ENCODE assay signal across 9 mouse cellular contexts in the genomic region with DNA sequence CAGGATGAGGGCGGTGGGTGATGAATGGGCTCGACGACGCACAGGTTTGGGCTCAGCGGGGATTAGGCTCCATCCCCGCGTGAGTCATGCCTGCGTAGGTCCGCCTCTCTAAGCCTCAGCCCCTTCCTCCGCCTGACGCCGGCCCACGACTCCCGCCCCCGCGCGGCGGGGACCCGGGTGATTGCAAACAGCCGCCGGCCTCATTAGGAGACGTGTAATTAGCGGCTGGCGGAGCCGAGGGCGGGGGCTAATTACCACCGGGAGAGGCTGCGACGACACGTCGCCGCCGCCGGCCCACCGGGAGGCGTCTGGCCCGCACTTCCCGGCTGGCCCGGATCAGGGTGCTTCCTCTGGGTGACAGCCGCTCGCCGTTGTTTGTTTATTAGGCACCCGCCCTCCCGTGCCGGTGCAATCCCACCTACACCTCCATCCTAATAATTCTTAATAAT. TPM values are rescaled to one million over a fixed set of nuclear protein-coding genes. Genes with fewer than 3 reads are reported as not detected.
DNase-seq lines count a peak whose midpoint lies in the region; ATAC-seq and TF ChIP-seq lines count a peak whose summit lies in the region.
"Had no signal": no experiment of that assay in that cellular context is flagged by ENCODE, and none has a peak within 500 bp of the region (broad histone marks: within the 10 kb centered on the region; RNA-seq: fewer than 3 reads in every experiment).

No protein-coding gene starts in this region.

- no peak for TF ChIP-seq CTCF in heart, postnatal 0 days (IDR thresholded peaks at IDR 0.05; ENCODE audit: low read depth)
- no peak for TF ChIP-seq CTCF in liver, embryonic 14.5 days (IDR thresholded peaks at IDR 0.05; ENCODE audit: low read depth)

- no peaks in the 10 kb centered on the region for H3K9me3 ChIP-seq in forebrain, embryonic 14.5 days (replicated peaks; ENCODE audit: control insufficient read depth, low read length)
- H3K9me3 ChIP-seq in heart, postnatal 0 days (replicated peaks; ENCODE audit: control insufficient read depth, low read length) = no peaks in the 10 kb centered on the region
- H3K9me3 ChIP-seq in liver, embryonic 14.5 days (ENCODE audit: control insufficient read depth, low read length) = no peaks in the 10 kb centered on the region

- no peaks in the 10 kb centered on the region for H3K27me3 ChIP-seq in forebrain, embryonic 14.5 days (replicated peaks; ENCODE audit: control insufficient read depth, insufficient read depth, low read length)
- H3K27me3 ChIP-seq in heart, postnatal 0 days (ENCODE audit: control insufficient read depth, insufficient read depth, low read length) = no peaks in the 10 kb centered on the region
- peaks cover 19% of the 10 kb centered on the region for H3K27me3 ChIP-seq in liver, embryonic 14.5 days (ENCODE audit: control insufficient read depth, insufficient read depth, low read length)

- peak overlapping the region; percentile 73 for H3K4me2 ChIP-seq in forebrain, embryonic 14.5 days (ENCODE audit: low read length)
- peak overlapping the region; percentile 81 for H3K4me2 ChIP-seq in heart, postnatal 0 days (ENCODE audit: low read depth, low read length)
- H3K4me2 ChIP-seq in liver, embryonic 14.5 days (ENCODE audit: low read depth) = peak overlapping the region; percentile 75

- peaks cover 11% of the 10 kb centered on the region for H3K36me3 ChIP-seq in forebrain, embryonic 14.5 days (ENCODE audit: control insufficient read depth, insufficient read depth, low read length)
- H3K36me3 ChIP-seq in heart, postnatal 0 days (replicated peaks; ENCODE audit: control insufficient read depth, insufficient read depth, low read length) = peaks cover 6% of the 10 kb centered on the region
- peaks cover 7% of the 10 kb centered on the region for H3K36me3 ChIP-seq in liver, embryonic 14.5 days (replicated peaks; ENCODE audit: control insufficient read depth, insufficient read depth, low read depth)

- H3K4me3 ChIP-seq in forebrain, embryonic 14.5 days (ENCODE audit: low read depth, low read length) = peak overlapping the region; percentile 40
- peak overlapping the region; percentile 50 for H3K4me3 ChIP-seq in heart, postnatal 0 days (ENCODE audit: low read depth, low read length)
- H3K4me3 ChIP-seq in liver, embryonic 14.5 days (ENCODE audit: insufficient read depth in 1 of 2, low read depth in 2 of 2, low read length in 2 of 2) = peak overlapping the region; percentile 49 to 50

- peak overlapping the region; percentile 66 for H3K9ac ChIP-seq in forebrain, embryonic 14.5 days (ENCODE audit: low read length)
- H3K9ac ChIP-seq in heart, postnatal 0 days (replicated peaks; ENCODE audit: low read depth, low read length) = peak overlapping the region; percentile 47
- peak overlapping the region; percentile 43 for H3K9ac ChIP-seq in liver, embryonic 14.5 days (replicated peaks)

- TF ChIP-seq EP300 in heart, postnatal 0 days (IDR thresholded peaks at IDR 0.05; ENCODE audit: low read depth) = no peak
- no peak for TF ChIP-seq EP300 in liver, embryonic 14.5 days (IDR thresholded peaks at IDR 0.05; ENCODE audit: low read depth)

- peak; percentile 42 for DNase-seq in ES-CJ7 (ENCODE audit: low read depth, low spot score)
- DNase-seq in brain, adult 2 months (ENCODE audit: low read depth, low spot score) = peak; percentile 90
- peak; percentile 73 for DNase-seq in forebrain, embryonic 14.5 days (ENCODE audit: low spot score)
- DNase-seq in heart, postnatal 0 days (ENCODE audit: low spot score) = peak; percentile 55
- peak; percentile 59 to 71 for DNase-seq in kidney, postnatal 36 days
- no peak for DNase-seq in liver, embryonic 14.5 days (ENCODE audit: low read depth in 3 of 3, low spot score in 3 of 3)
- peak; percentile 39 to 54 for DNase-seq in natural killer cell, adult 2 months (ENCODE audit: low spot score in 2 of 2)
- peak; percentile 29 for DNase-seq in thymus, postnatal 0 days (ENCODE audit: low spot score)

- peak; percentile 59 for ATAC-seq in forebrain, embryonic 14.5 days
- peak; percentile 37 for ATAC-seq in heart, postnatal 0 days (ENCODE audit: insufficient read depth, low read depth)
- ATAC-seq in liver, embryonic 14.5 days (ENCODE audit: insufficient read depth) = peak; percentile 7; the same call in 1 of the 2 replicates

- under 1% methylated on average over 44 of the region's 45 CpGs for WGBS in forebrain, embryonic 14.5 days
- WGBS in heart, postnatal 0 days = under 1% methylated on average over 45 of the region's 45 CpGs
- WGBS in liver, embryonic 14.5 days (ENCODE audit: insufficient replicate concordance) = under 1% methylated on average over 45 of the region's 45 CpGs

- peak overlapping the region; percentile 63; the same call in 1 of the 2 replicates for H3K27ac ChIP-seq in forebrain, embryonic 14.5 days (ENCODE audit: low read depth, low read length)
- peak overlapping the region; percentile 28 for H3K27ac ChIP-seq in heart, postnatal 0 days (ENCODE audit: low read depth)
- no peak overlapping the region for H3K27ac ChIP-seq in liver, embryonic 14.5 days

- H3K4me1 ChIP-seq in forebrain, embryonic 14.5 days (ENCODE audit: control insufficient read depth, insufficient read depth, low read length) = peaks cover 12% of the 10 kb centered on the region
- 0 out of 2 replicates have a peak, but pooled peaks cover 6% of the 10 kb centered on the region for H3K4me1 ChIP-seq in heart, postnatal 0 days (ENCODE audit: control insufficient read depth, insufficient read depth)
- peaks cover 4 to 12% of the 10 kb centered on the region in 2 experiments; a peak in 3 of 4 replicates for H3K4me1 ChIP-seq in liver, embryonic 14.5 days (replicated peaks; ENCODE audit: control insufficient read depth in 2 of 2, insufficient read depth in 2 of 2, low read length in 1 of 2)

RNA-seq across cellular contexts. Expression of a gene that starts 0.3 kb away (rescaled TPM):
- 101 and 105 TPM in 2 replicates for polyA plus RNA-seq in forebrain, embryonic 14.5 days (2014; fragmentation: Nextera tagmentation; extraction: Ambion mirVana)
- total RNA-seq in heart, postnatal 0 days (2014; rRNA removed; ENCODE audit: low replicate concordance) = 41.1 and 71.6 TPM in 2 replicates
- polyA plus RNA-seq in heart, postnatal 0 days (2015; fragmentation: Nextera tagmentation; extraction: Ambion mirVana) = 57.9 and 65.9 TPM in 2 replicates
- polyA plus RNA-seq in liver, embryonic 14.5 days (2012; rRNA removed) = 45.0 and 55.2 TPM in 2 replicates
- polyA plus RNA-seq in liver, embryonic 14.5 days (2014; fragmentation: Nextera tagmentation; extraction: Ambion mirVana) = 95.5 and 106 TPM in 2 replicates
- 229 and 231 TPM in 2 replicates for polyA plus RNA-seq in thymus, postnatal 0 days (2015; fragmentation: Nextera tagmentation; extraction: Ambion mirVana)

RNA-seq across cellular contexts. Expression of a gene that starts 37.4 kb away (rescaled TPM):
- 64.3 and 75.2 TPM in 2 replicates for polyA plus RNA-seq in forebrain, embryonic 14.5 days (2014; fragmentation: Nextera tagmentation; extraction: Ambion mirVana)
- 76.0 and 82.4 TPM in 2 replicates for total RNA-seq in heart, postnatal 0 days (2014; rRNA removed; ENCODE audit: low replicate concordance)
- polyA plus RNA-seq in heart, postnatal 0 days (2015; fragmentation: Nextera tagmentation; extraction: Ambion mirVana) = 104 and 105 TPM in 2 replicates
- polyA plus RNA-seq in liver, embryonic 14.5 days (2012; rRNA removed) = 84.1 and 97.0 TPM in 2 replicates
- 60.2 and 68.3 TPM in 2 replicates for polyA plus RNA-seq in liver, embryonic 14.5 days (2014; fragmentation: Nextera tagmentation; extraction: Ambion mirVana)
- polyA plus RNA-seq in thymus, postnatal 0 days (2015; fragmentation: Nextera tagmentation; extraction: Ambion mirVana) = 88.3 and 98.7 TPM in 2 replicates

RNA-seq across cellular contexts. Expression of a gene that starts 41.2 kb away (rescaled TPM):
- 7.1 and 10.1 TPM in 2 replicates for polyA plus RNA-seq in forebrain, embryonic 14.5 days (2014; fragmentation: Nextera tagmentation; extraction: Ambion mirVana)
- 0.39 and 4.1 TPM in 2 replicates for total RNA-seq in heart, postnatal 0 days (2014; rRNA removed; ENCODE audit: low replicate concordance)
- 0.78 and 0.96 TPM in 2 replicates for polyA plus RNA-seq in heart, postnatal 0 days (2015; fragmentation: Nextera tagmentation; extraction: Ambion mirVana)
- 0.13 and 0.26 TPM in 2 replicates for polyA plus RNA-seq in liver, embryonic 14.5 days (2012; rRNA removed)
- 0.14 TPM in 1 of 2 replicates, not detected in the other for polyA plus RNA-seq in liver, embryonic 14.5 days (2014; fragmentation: Nextera tagmentation; extraction: Ambion mirVana)
- 0.99 and 1.4 TPM in 2 replicates for polyA plus RNA-seq in thymus, postnatal 0 days (2015; fragmentation: Nextera tagmentation; extraction: Ambion mirVana)
- total RNA-seq: hematopoietic stem cell, adult 5-6 weeks had no signal

RNA-seq across cellular contexts. Expression of a gene that starts 44.1 kb away (rescaled TPM):
- polyA plus RNA-seq in forebrain, embryonic 14.5 days (2014; fragmentation: Nextera tagmentation; extraction: Ambion mirVana) = 55.1 and 60.9 TPM in 2 replicates
- total RNA-seq in heart, postnatal 0 days (2014; rRNA removed; ENCODE audit: low replicate concordance) = 74.1 and 82.7 TPM in 2 replicates
- 111 and 116 TPM in 2 replicates for polyA plus RNA-seq in heart, postnatal 0 days (2015; fragmentation: Nextera tagmentation; extraction: Ambion mirVana)
- 8.2 and 10.3 TPM in 2 replicates for polyA plus RNA-seq in liver, embryonic 14.5 days (2012; rRNA removed)
- 28.4 and 28.7 TPM in 2 replicates for polyA plus RNA-seq in liver, embryonic 14.5 days (2014; fragmentation: Nextera tagmentation; extraction: Ambion mirVana)
- polyA plus RNA-seq in thymus, postnatal 0 days (2015; fragmentation: Nextera tagmentation; extraction: Ambion mirVana) = 38.5 TPM in 2 replicates

Comparison
In these comparisons a context has a peak if more than half of its experiments do, and no peak if none do; other contexts are left out.
1. DNase-seq: peak in ES-CJ7 (single experiment), brain, adult 2 months (single experiment), forebrain, embryonic 14.5 days (single experiment), heart, postnatal 0 days (single experiment), kidney, postnatal 36 days (2 of 2), natural killer cell, adult 2 months (2 of 2) and thymus, postnatal 0 days (single experiment); none in liver, embryonic 14.5 days (0 of 3).
2. ATAC-seq: peak in every context shown above with its lines; median percentile 59 in forebrain, embryonic 14.5 days; 37 in heart, postnatal 0 days; 7 in liver, embryonic 14.5 days.
3. Peak in every context shown above with its lines, with median percentiles within 50 percentile points of each other: H3K4me2 ChIP-seq, H3K4me3 ChIP-seq and H3K9ac ChIP-seq.